Mouse (Mus musculus) midbrain, embryonic 13.5 days (tissue): ENCODE results near the gene Gm6268. TPM values are rescaled to one million over a fixed set of nuclear protein-coding genes. Genes with fewer than 3 reads are reported as not detected.

Experiments used
- ATAC-seq: fragments of 200-750 bp; cut with Nextera tagmentation; 2 replicates; pipeline ENCODE4 v1.8.0; 2017; ENCODE audit warnings: mild to moderate bottlenecking, moderate TSS enrichment, moderate library complexity
- H3K27ac ChIP-seq: fragments of 300-500 bp; sonication (generic); 2 replicates; pipeline ENCODE4 v1.5.1; 2015; ENCODE audit warnings: inconsistent platforms, mild to moderate bottlenecking, moderate library complexity
- H3K27me3 ChIP-seq: fragments of 300-500 bp; sonication (generic); 2 replicates; pipeline ENCODE4 v1.6.1; 2015; ENCODE audit warnings: mild to moderate bottlenecking, inconsistent platforms
- H3K36me3 ChIP-seq: fragments of 300-500 bp; sonication (generic); 2 replicates; pipeline ENCODE4 v1.6.1; 2015; ENCODE audit warnings: mild to moderate bottlenecking, inconsistent platforms
- H3K4me1 ChIP-seq: fragments of 300-500 bp; sonication (generic); replicated peaks from 2 replicates; pipeline ENCODE4 v1.6.1; 2015; ENCODE audit warnings: inconsistent platforms
- H3K4me2 ChIP-seq: fragments of 300-500 bp; sonication (generic); replicated peaks from 2 replicates; pipeline ENCODE4 v1.6.1; 2015; ENCODE audit warnings: moderate library complexity, mild to moderate bottlenecking, inconsistent platforms
- H3K4me3 ChIP-seq: fragments of 300-500 bp; sonication (generic); replicated peaks from 2 replicates; pipeline ENCODE4 v1.5.1; 2015; ENCODE audit warnings: mild to moderate bottlenecking, inconsistent platforms
- H3K9ac ChIP-seq: fragments of 300-500 bp; sonication (generic); replicated peaks from 2 replicates; pipeline ENCODE4 v1.6.1; 2015; ENCODE audit warnings: mild to moderate bottlenecking, inconsistent platforms
- H3K9me3 ChIP-seq: fragments of 300-500 bp; sonication (generic); 2 replicates; pipeline ENCODE4 v1.6.1; 2016; ENCODE audit warnings: mild to moderate bottlenecking, inconsistent platforms
- WGBS: fragments of 180-500 bp; shearing (Covaris S2); methylation state at CpG from one replicate; pipeline ENCODE4 v1.1.7; 2015; 5-methylcytosine and 5-hydroxymethylcytosine counted together
- polyA plus RNA-seq: library from polyadenylated mRNA; unstranded; fragments of >200 nt; fragmentation: Nextera tagmentation; extraction: Ambion mirVana; gene quantifications from 2 replicates; pipeline ENCODE4 v1.2.1, GENCODE M21; 2015

The Gm6268 gene
- not detected in 2 replicates for polyA plus RNA-seq

DNA sequence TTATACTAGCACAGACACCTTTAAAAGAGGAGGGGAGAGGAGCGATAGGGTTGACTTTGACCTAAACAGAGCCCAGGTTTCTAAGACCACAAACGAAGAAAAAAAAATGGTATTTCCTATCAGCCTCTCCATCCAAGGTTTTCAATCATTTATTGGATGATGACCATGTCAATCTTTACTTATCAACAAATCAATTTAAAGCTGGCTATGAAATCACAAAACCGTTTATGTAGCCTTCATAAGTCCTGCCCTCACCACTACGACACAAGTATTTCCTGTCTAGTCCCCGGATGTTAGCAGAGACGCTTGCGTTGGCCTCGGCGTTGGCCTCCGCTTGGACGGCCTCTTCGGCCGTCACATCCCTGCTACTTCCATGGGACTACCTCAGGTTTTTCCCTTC lies at the start of gene Gm6268:
TSS of gene Gm6268 (plus strand) at position 301 of the 400 bp plus-strand sequence.
- H3K9me3 ChIP-seq, result no peaks in the 10 kb centered on the region
- H3K27me3 ChIP-seq, result no peaks in the 10 kb centered on the region
- ATAC-seq, result no peak
- no peaks in the 10 kb centered on the region for H3K36me3 ChIP-seq
- H3K9ac ChIP-seq, result no peak within 1 kb of the TSS
- no peak within 1 kb of the TSS for H3K4me2 ChIP-seq
- no peak within 1 kb of the TSS for H3K27ac ChIP-seq
- 92% methylated on average over 13 of the region's 13 CpGs for WGBS
- H3K4me1 ChIP-seq, result no peaks in the 10 kb centered on the region
- no peak within 1 kb of the TSS for H3K4me3 ChIP-seq

DNA sequence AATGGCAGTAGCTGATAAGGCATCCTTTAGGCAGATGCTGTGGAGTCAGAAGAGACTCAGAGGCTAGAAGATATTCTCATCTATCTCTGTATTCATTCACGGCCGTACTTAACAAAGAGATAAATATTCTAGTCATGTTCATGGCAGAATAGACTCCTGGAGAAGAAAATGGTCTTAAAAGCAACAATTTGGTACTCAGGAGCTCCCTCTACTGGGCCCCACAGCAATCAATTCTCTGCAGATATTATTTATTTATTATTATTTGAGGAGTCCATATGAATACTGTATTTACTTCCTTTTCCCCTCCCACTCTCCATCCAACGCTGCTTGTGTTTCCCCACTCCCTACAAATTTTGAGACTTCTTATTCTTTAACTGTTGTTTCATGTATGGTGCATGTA lies 48.6 kb upstream of the Gm6268 start:
- H3K27ac ChIP-seq, result no peak overlapping the region
- no peaks in the 10 kb centered on the region for H3K36me3 ChIP-seq
- no peaks in the 10 kb centered on the region for H3K9me3 ChIP-seq
- no peak for ATAC-seq
- H3K4me1 ChIP-seq, result no peaks in the 10 kb centered on the region
- H3K9ac ChIP-seq, result no peak overlapping the region
- 53% methylated on average over 3 of the region's 3 CpGs for WGBS
- no peaks in the 10 kb centered on the region for H3K27me3 ChIP-seq
- no peak overlapping the region for H3K4me3 ChIP-seq
- no peak overlapping the region for H3K4me2 ChIP-seq

DNA sequence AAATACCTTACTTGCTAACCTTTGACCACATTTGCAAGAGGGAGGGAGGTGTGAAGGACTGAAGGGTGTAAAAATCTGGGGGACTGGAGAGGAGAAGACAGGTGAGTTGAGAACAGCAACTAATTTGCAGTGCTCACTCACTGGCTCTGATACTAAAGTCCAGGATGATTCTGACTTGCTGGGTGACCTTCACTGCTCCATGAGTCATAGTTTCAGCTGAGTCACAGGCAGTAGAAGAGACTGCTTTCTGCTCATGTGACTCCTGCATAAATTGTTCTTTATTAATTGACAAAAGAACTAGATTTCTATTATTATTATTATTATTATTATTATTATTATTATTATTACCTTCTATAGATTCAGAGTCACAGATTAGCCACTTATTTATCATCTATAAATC lies 15.7 kb upstream of the Gm6268 start:
- Histone ChIP-seq H3K27ac (no peak overlapping the region), H3K4me3 (no peak overlapping the region), H3K4me2 (no peak overlapping the region), H3K36me3 (no peaks in the 10 kb centered on the region), H3K4me1 (no peaks in the 10 kb centered on the region), H3K9ac (no peak overlapping the region), H3K27me3 (no peaks in the 10 kb centered on the region), H3K9me3 (no peaks in the 10 kb centered on the region)
- no peak for ATAC-seq

DNA sequence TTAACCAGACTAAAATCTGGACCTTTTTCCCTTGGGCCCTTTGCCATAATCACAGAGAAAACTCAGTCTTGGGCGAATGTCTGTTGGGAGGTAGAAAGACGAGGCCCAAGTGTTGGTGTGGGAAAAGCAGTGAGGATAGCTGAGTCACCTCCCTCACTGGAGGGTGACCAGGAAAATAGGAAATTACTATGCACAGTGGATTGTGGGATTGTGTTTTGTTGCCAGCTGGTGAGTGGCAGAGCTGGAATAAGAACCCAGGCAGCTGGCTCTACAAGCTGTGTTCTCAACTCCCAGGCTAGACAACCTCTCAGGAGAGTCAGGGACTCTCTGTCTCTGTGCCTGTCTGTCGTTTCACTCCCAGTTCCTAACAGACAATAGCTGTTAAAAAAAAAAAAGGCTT lies 11.1 kb upstream of the Gm6268 start:
- no peak overlapping the region for H3K4me3 ChIP-seq
- ATAC-seq, result no peak
- 59% methylated on average over 3 of the region's 3 CpGs for WGBS

DNA sequence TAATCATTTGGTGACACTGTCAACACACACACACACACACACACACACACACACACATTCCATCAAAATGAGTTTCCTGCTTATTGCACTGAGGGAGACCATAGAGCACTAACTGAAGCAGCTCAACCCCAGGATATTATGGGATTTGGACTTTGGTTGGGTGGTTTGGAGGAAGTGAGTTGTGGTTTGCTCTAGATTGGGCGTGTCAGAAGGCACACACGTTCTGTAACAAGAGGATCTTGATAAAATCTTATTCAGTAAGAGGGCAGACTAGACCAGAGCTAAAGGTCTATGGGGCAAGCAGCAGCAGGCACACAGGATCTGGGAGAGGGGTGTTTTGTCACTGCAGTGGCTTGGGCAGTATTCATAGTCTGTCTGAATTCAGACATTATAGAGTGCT lies 10.6 kb upstream of the Gm6268 start:
- no peak overlapping the region for H3K4me2 ChIP-seq
- ATAC-seq, result no peak
- no peaks in the 10 kb centered on the region for H3K9me3 ChIP-seq
- H3K27ac ChIP-seq, result no peak overlapping the region
- H3K4me1 ChIP-seq, result no peaks in the 10 kb centered on the region
- no peak overlapping the region for H3K4me3 ChIP-seq
- H3K9ac ChIP-seq, result no peak overlapping the region
- no peaks in the 10 kb centered on the region for H3K36me3 ChIP-seq
- H3K27me3 ChIP-seq, result no peaks in the 10 kb centered on the region
- WGBS, result 59% methylated on average over 2 of the region's 2 CpGs

More for the DNA sequence above, 11.1 kb upstream of the Gm6268 start:
- Histone ChIP-seq H3K4me2 (no peak overlapping the region), H3K9me3 (no peaks in the 10 kb centered on the region), H3K27ac (no peak overlapping the region), H3K36me3 (no peaks in the 10 kb centered on the region), H3K4me1 (no peaks in the 10 kb centered on the region), H3K27me3 (no peaks in the 10 kb centered on the region), H3K9ac (no peak overlapping the region)

DNA sequence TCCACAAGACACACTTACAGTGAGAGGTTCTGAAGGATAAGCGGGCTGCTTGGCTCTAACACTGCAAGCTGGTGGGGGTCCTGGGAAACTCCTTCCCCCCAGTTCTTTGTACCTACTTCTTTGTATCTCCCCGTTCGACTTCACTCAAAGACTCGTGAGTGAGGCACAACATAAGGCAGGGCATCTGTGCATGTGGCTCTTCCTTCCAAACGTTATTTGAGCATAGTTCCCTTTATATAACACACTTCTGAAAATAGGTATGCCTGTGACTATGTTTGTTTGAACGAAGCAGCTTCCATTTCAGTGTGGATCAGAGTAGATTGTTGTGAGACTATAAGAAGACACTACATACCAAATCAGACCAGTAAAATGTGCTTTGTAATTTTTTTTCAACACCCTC lies 8.4 kb upstream of the Gm6268 start:
- Histone ChIP-seq H3K4me3 (no peak overlapping the region), H3K9me3 (no peaks in the 10 kb centered on the region), H3K27ac (no peak overlapping the region), H3K27me3 (no peaks in the 10 kb centered on the region), H3K9ac (no peak overlapping the region), H3K4me1 (no peaks in the 10 kb centered on the region), H3K4me2 (no peak overlapping the region), H3K36me3 (no peaks in the 10 kb centered on the region)
- 72% methylated on average over 6 of the region's 6 CpGs for WGBS
- no peak for ATAC-seq

DNA sequence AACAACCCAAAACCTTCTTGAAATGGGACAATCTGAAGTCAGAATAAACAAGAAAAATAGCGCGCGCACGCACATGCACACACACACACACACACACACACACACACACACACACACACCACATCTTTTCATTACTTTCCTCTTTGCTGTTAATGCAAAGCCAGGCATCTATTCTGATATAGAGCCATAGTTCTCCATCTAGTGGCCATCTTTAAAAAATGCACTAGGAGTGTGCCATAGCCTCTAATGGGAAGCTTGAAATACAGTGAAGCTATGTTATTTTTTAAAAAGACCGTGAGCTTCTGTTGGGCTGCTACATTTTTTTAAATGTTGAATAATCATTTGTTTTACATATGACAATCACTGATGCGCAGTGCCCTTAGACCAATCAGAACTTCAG lies 7.8 kb upstream of the Gm6268 start:
- Histone ChIP-seq H3K4me3 (no peak overlapping the region), H3K27ac (no peak overlapping the region), H3K9me3 (no peaks in the 10 kb centered on the region), H3K4me1 (no peaks in the 10 kb centered on the region), H3K36me3 (no peaks in the 10 kb centered on the region), H3K4me2 (no peak overlapping the region), H3K9ac (no peak overlapping the region), H3K27me3 (no peaks in the 10 kb centered on the region)
- 49% methylated on average over 6 of the region's 6 CpGs for WGBS
- ATAC-seq, result peak; percentile 34; the same call in 1 of the 2 replicates

DNA sequence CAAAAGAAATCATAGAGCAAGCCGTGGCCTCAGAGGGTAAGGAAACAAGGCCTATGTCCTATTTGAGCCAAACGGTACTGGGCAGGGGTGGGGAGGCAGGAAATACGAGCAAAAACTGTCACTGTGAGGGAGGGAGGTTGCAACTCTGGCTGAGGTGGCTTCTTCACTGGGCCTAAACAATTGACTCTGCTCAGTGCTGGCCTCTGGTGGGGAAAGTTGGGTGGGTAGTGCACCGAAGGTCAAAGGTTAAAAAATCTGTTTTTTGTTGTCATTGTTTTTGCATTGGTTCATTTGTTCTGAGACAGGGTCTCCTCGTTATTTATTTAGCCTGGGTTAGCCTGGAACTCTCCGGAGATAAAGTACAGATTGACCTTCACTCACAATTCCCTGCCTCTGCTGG lies 1.2 kb downstream of the Gm6268 start:
- no peak overlapping the region for H3K4me3 ChIP-seq
- no peak overlapping the region for H3K27ac ChIP-seq
- no peak overlapping the region for H3K4me2 ChIP-seq
- no peaks in the 10 kb centered on the region for H3K36me3 ChIP-seq
- no peaks in the 10 kb centered on the region for H3K4me1 ChIP-seq
- H3K9ac ChIP-seq, result no peak overlapping the region
- no peak for ATAC-seq
- WGBS, result 69% methylated on average over 6 of the region's 6 CpGs
- H3K9me3 ChIP-seq, result no peaks in the 10 kb centered on the region
- H3K27me3 ChIP-seq, result no peaks in the 10 kb centered on the region

DNA sequence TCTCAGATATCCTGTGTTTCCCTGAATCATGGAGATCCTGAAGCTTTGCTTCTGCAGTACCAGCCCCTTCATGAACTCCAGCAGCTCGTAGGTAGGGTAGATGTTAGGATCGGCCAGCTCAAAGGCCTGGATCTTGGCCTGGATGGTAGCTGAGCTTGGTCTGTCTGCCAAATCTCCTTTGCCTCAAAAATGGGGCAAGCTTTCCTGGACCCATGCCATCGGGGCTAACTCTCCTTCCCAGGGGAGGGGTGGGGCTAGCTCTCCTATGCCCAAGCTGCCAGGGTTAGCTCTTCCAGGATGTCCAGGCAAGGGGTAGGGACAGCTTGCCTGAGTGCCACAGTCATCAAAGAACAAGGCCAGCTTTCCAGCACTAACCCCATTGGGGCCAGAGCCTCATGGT lies 18.1 kb downstream of the Gm6268 start:
- H3K4me1 ChIP-seq, result no peaks in the 10 kb centered on the region
- ATAC-seq, result no peak
- H3K9ac ChIP-seq, result no peak overlapping the region
- H3K27me3 ChIP-seq, result no peaks in the 10 kb centered on the region
- H3K4me2 ChIP-seq, result no peak overlapping the region
- WGBS, result 83% methylated on average over 3 of the region's 3 CpGs
- H3K36me3 ChIP-seq, result no peaks in the 10 kb centered on the region
- H3K4me3 ChIP-seq, result no peak overlapping the region
- H3K27ac ChIP-seq, result no peak overlapping the region
- no peaks in the 10 kb centered on the region for H3K9me3 ChIP-seq

DNA sequence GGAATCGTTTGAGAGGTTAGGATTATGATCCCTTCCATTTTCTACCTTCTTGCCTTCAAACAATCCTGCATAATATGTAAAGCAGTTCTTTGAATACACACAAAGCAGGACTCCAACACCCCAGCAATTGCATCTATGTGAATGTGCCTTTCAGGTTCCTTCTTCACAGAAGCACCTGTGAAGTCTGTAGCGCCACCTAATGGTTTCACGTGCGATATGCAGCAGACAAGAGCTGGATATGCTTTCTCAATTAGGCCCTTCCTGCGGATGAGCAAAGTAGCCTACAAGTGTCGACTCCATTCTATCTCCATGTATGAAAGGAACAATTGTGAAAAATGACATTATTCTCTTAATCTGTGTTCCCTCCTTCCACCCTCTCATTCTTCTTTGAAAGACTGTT lies 33.9 kb downstream of the Gm6268 start:
- H3K27me3 ChIP-seq, result no peaks in the 10 kb centered on the region
- no peaks in the 10 kb centered on the region for H3K4me1 ChIP-seq
- H3K9ac ChIP-seq, result no peak overlapping the region
- no peak overlapping the region for H3K4me3 ChIP-seq
- WGBS, result 47% methylated on average over 6 of the region's 6 CpGs
- ATAC-seq, result no peak
- H3K27ac ChIP-seq, result no peak overlapping the region
- H3K9me3 ChIP-seq, result no peaks in the 10 kb centered on the region
- no peak overlapping the region for H3K4me2 ChIP-seq
- no peaks in the 10 kb centered on the region for H3K36me3 ChIP-seq

DNA sequence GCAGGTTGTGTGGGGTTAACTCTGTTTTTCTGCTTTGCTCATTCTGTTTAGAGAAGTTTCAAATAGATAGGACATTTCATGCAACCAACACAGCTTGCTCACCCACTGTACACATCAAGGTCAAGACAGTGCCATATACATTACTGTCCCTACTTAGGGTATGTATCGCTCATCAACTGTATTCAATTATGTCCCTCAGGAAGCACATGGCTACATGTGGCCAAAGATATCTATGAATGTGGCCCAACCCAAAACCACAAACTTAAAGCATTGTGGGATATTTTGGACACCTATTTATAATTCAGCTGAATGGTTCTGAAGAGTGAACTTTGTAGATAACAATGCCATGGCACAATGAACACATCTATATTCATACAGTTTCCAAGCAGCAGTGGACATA lies 36.9 kb downstream of the Gm6268 start:
- Histone ChIP-seq H3K36me3 (no peaks in the 10 kb centered on the region), H3K9me3 (no peaks in the 10 kb centered on the region), H3K4me2 (no peak overlapping the region), H3K27me3 (no peaks in the 10 kb centered on the region), H3K4me1 (no peaks in the 10 kb centered on the region), H3K4me3 (no peak overlapping the region), H3K27ac (no peak overlapping the region), H3K9ac (no peak overlapping the region)
- ATAC-seq, result no peak
- whole genome bisulfite sequencing, result 94% methylated on average over 1 of the region's 1 CpGs
